Mouse (Mus musculus) kidney, adult 2 months (tissue): ENCODE measurements at regions not wholly inside any gene's neighbourhood (a gene's known extent, or its start where the extent isn't known, plus 50 kb on each side); places are given as distances from the start of the nearest gene placed in this dataset.

Experiments
- CTCF ChIP-seq: fragments of 200-500 bp; conservative IDR thresholded peaks from 2 replicates; pipeline ENCODE4 v1.5.1; 2011; ENCODE audit warnings: low read depth, mild to moderate bottlenecking, control low read depth, low read length, moderate library complexity, mixed read lengths; ENCODE audit not compliant: insufficient read depth, insufficient read length
- POLR2A ChIP-seq: fragments of 200-500 bp; IDR thresholded peaks from one replicate; pipeline ENCODE4 v1.6.1; 2011; ENCODE audit warnings: low read depth, low read length, control low read depth

DNA sequence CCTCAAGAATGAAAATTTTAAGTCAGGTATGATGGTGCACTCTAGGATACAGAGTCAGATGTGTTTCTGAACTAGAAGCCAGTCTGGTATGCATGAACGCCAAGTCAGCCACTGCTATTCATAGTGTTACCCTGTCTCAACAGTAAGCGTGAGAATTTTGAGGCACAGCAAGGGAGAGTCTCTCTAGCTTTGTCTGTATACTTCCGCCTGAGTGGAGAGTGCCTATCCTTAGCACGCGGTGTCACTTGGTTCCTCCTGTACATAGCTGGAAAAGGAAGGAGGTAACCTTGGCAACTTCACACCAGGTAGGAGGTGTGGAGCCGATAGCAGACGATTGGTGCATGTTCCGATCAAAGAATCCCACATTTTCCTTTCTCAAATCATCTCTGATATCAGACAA is 81.3 kb downstream of the Dnajb9 start:
- TF ChIP-seq CTCF = no peak
- no peak for TF ChIP-seq POLR2A
